Mouse (Mus musculus) heart, postnatal 0 days (tissue): ENCODE data around the gene Tspan15.

Source experiments
- CTCF ChIP-seq: IDR thresholded peaks from 2 replicates; pipeline ENCODE4 v1.5.1; 2016; ENCODE audit warnings: antibody characterized with exemption, control low read depth, low read depth
- EP300 ChIP-seq: IDR thresholded peaks from 2 replicates; pipeline ENCODE4 v1.6.1; 2016; ENCODE audit warnings: antibody characterized with exemption, low read depth

GRCm38 (mm10) chr10:62194461-62194860, 36.6 kb downstream of the Tspan15 start:
- no peak for TF ChIP-seq CTCF
- no peak for TF ChIP-seq EP300
